Mouse (Mus musculus): Measurements from ENCODE around the gene Gm47841. TPM values are rescaled to one million over a fixed set of nuclear protein-coding genes. Genes with fewer than 3 reads are reported as not detected.

Gene Gm47841
- polyA plus RNA-seq, 1 experiment = not detected

GRCm38 (mm10) chr15:101039651-101040050, 7.5 kb downstream of the Gm47841 start:
- TF ChIP-seq GATA1 (IDR thresholded peaks at IDR 0.05; ENCODE audit: low read length) (no peak), TAL1 (IDR thresholded peaks at IDR 0.05; ENCODE audit: low read length) (no peak)
- peaks cover 48% of the 10 kb centered on the region for H3K27me3 ChIP-seq (ENCODE audit: control insufficient read depth)

GRCm38 (mm10) chr15:101028960-101029359, 18.2 kb downstream of the Gm47841 start:
- H3K4me3 ChIP-seq (replicated peaks) = no peak overlapping the region
- H3K36me3 ChIP-seq (ENCODE audit: control insufficient read depth) = no peaks in the 10 kb centered on the region
- peaks cover 2% of the 10 kb centered on the region; the same call in 1 of the 2 replicates for H3K27me3 ChIP-seq (ENCODE audit: control insufficient read depth)
- no peaks in the 10 kb centered on the region for H3K9me3 ChIP-seq (ENCODE audit: control insufficient read depth, low read length)
- H3K4me1 ChIP-seq (ENCODE audit: control insufficient read depth) = no peaks in the 10 kb centered on the region
- no peak for TF ChIP-seq TAL1 (IDR thresholded peaks at IDR 0.05; ENCODE audit: low read length)
- no peak for TF ChIP-seq GATA1 (IDR thresholded peaks at IDR 0.05; ENCODE audit: low read length)

More at GRCm38 (mm10) chr15:101039651-101040050, 7.5 kb downstream of the Gm47841 start:
- Histone ChIP-seq H3K9me3 (ENCODE audit: control insufficient read depth, low read length) (no peaks in the 10 kb centered on the region), H3K36me3 (ENCODE audit: control insufficient read depth) (no peaks in the 10 kb centered on the region), H3K4me3 (replicated peaks) (no peak overlapping the region), H3K4me1 (ENCODE audit: control insufficient read depth) (no peaks in the 10 kb centered on the region)

GRCm38 (mm10) chr15:101011352-101011751, 35.8 kb downstream of the Gm47841 start:
- no peaks in the 10 kb centered on the region for H3K4me1 ChIP-seq (ENCODE audit: control insufficient read depth)
- TF ChIP-seq GATA1 (IDR thresholded peaks at IDR 0.05; ENCODE audit: low read length) (no peak), TAL1 (IDR thresholded peaks at IDR 0.05; ENCODE audit: low read length) (no peak)
- no peaks in the 10 kb centered on the region for H3K9me3 ChIP-seq (ENCODE audit: control insufficient read depth, low read length)
- H3K27me3 ChIP-seq (ENCODE audit: control insufficient read depth) = no peaks in the 10 kb centered on the region; the same call in 1 of the 2 replicates
- no peak overlapping the region for H3K4me3 ChIP-seq (replicated peaks)
- H3K36me3 ChIP-seq (ENCODE audit: control insufficient read depth) = no peaks in the 10 kb centered on the region

GRCm38 (mm10) chr15:101008386-101009010, 38.7 kb downstream of the Gm47841 start:
- Histone ChIP-seq H3K4me3 (replicated peaks) (no peak overlapping the region), H3K4me1 (ENCODE audit: control insufficient read depth) (no peaks in the 10 kb centered on the region), H3K9me3 (ENCODE audit: control insufficient read depth, low read length) (no peaks in the 10 kb centered on the region), H3K27me3 (ENCODE audit: control insufficient read depth) (peaks cover 3% of the 10 kb centered on the region; the same call in 1 of the 2 replicates), H3K36me3 (ENCODE audit: control insufficient read depth) (no peaks in the 10 kb centered on the region)
- TF ChIP-seq TAL1 (IDR thresholded peaks at IDR 0.05; ENCODE audit: low read length) (no peak), GATA1 (IDR thresholded peaks at IDR 0.05; ENCODE audit: low read length) (no peak)

- Histone ChIP-seq H3K36me3 (ENCODE audit: control insufficient read depth) (no peaks in the 10 kb centered on the region), H3K27me3 (ENCODE audit: control insufficient read depth) (peaks cover 3% of the 10 kb centered on the region; the same call in 1 of the 2 replicates), H3K4me3 (replicated peaks) (no peak overlapping the region), H3K4me1 (ENCODE audit: control insufficient read depth) (no peaks in the 10 kb centered on the region), H3K9me3 (ENCODE audit: control insufficient read depth, low read length) (no peaks in the 10 kb centered on the region)
- no peak for TF ChIP-seq GATA1 (IDR thresholded peaks at IDR 0.05; ENCODE audit: low read length)
- TF ChIP-seq TAL1 (IDR thresholded peaks at IDR 0.05; ENCODE audit: low read length) = no peak
Observed at GRCm38 (mm10) chr15:101007236-101007635, 40.0 kb downstream of the Gm47841 start.

- peaks cover 2% of the 10 kb centered on the region; the same call in 1 of the 2 replicates for H3K4me1 ChIP-seq (ENCODE audit: control insufficient read depth)
- peaks cover 3% of the 10 kb centered on the region; the same call in 1 of the 2 replicates for H3K27me3 ChIP-seq (ENCODE audit: control insufficient read depth)
- no peak for TF ChIP-seq TAL1 (IDR thresholded peaks at IDR 0.05; ENCODE audit: low read length)
- no peak for TF ChIP-seq GATA1 (IDR thresholded peaks at IDR 0.05; ENCODE audit: low read length)
- H3K36me3 ChIP-seq (ENCODE audit: control insufficient read depth) = no peaks in the 10 kb centered on the region
- no peak overlapping the region for H3K4me3 ChIP-seq (replicated peaks)
- no peaks in the 10 kb centered on the region for H3K9me3 ChIP-seq (ENCODE audit: control insufficient read depth, low read length)
Observed at GRCm38 (mm10) chr15:101006251-101007040, 40.8 kb downstream of the Gm47841 start.

- peaks cover 3% of the 10 kb centered on the region; the same call in 1 of the 2 replicates for H3K27me3 ChIP-seq (ENCODE audit: control insufficient read depth)
- no peak overlapping the region for H3K4me3 ChIP-seq (replicated peaks)
- no peaks in the 10 kb centered on the region for H3K36me3 ChIP-seq (ENCODE audit: control insufficient read depth)
- TF ChIP-seq TAL1 (IDR thresholded peaks at IDR 0.05; ENCODE audit: low read length) (no peak), GATA1 (IDR thresholded peaks at IDR 0.05; ENCODE audit: low read length) (no peak)
- no peaks in the 10 kb centered on the region for H3K9me3 ChIP-seq (ENCODE audit: control insufficient read depth, low read length)
- H3K4me1 ChIP-seq (ENCODE audit: control insufficient read depth) = peaks cover 2% of the 10 kb centered on the region; the same call in 1 of the 2 replicates
Observed at GRCm38 (mm10) chr15:101005717-101006116, 41.5 kb downstream of the Gm47841 start.

GRCm38 (mm10) chr15:101004538-101004937, 42.7 kb downstream of the Gm47841 start:
- Histone ChIP-seq H3K4me3 (replicated peaks) (no peak overlapping the region), H3K27me3 (ENCODE audit: control insufficient read depth) (peaks cover 3% of the 10 kb centered on the region; the same call in 1 of the 2 replicates), H3K36me3 (ENCODE audit: control insufficient read depth) (no peaks in the 10 kb centered on the region), H3K9me3 (ENCODE audit: control insufficient read depth, low read length) (no peaks in the 10 kb centered on the region), H3K4me1 (ENCODE audit: control insufficient read depth) (peaks cover 2% of the 10 kb centered on the region; the same call in 1 of the 2 replicates)
- TF ChIP-seq GATA1 (IDR thresholded peaks at IDR 0.05; ENCODE audit: low read length) (no peak), TAL1 (IDR thresholded peaks at IDR 0.05; ENCODE audit: low read length) (no peak)

GRCm38 (mm10) chr15:101002466-101002865, 44.7 kb downstream of the Gm47841 start:
- Histone ChIP-seq H3K27me3 (ENCODE audit: control insufficient read depth) (peaks cover 3% of the 10 kb centered on the region; the same call in 1 of the 2 replicates), H3K4me1 (ENCODE audit: control insufficient read depth) (peaks cover 2% of the 10 kb centered on the region; the same call in 1 of the 2 replicates), H3K4me3 (replicated peaks) (no peak overlapping the region), H3K36me3 (ENCODE audit: control insufficient read depth) (no peaks in the 10 kb centered on the region), H3K9me3 (ENCODE audit: control insufficient read depth, low read length) (no peaks in the 10 kb centered on the region)
- TF ChIP-seq TAL1 (IDR thresholded peaks at IDR 0.05; ENCODE audit: low read length) = no peak
- no peak for TF ChIP-seq GATA1 (IDR thresholded peaks at IDR 0.05; ENCODE audit: low read length)
